Mouse (Mus musculus): Measurements from ENCODE around the gene Arhgef38. TPM values are rescaled to one million over a fixed set of nuclear protein-coding genes. Genes with fewer than 3 reads are reported as not detected.

Gene Arhgef38
- total and polyA plus RNA-seq, 2 experiments from 2014 or later = 0.06 to 0.22 TPM

DNA sequence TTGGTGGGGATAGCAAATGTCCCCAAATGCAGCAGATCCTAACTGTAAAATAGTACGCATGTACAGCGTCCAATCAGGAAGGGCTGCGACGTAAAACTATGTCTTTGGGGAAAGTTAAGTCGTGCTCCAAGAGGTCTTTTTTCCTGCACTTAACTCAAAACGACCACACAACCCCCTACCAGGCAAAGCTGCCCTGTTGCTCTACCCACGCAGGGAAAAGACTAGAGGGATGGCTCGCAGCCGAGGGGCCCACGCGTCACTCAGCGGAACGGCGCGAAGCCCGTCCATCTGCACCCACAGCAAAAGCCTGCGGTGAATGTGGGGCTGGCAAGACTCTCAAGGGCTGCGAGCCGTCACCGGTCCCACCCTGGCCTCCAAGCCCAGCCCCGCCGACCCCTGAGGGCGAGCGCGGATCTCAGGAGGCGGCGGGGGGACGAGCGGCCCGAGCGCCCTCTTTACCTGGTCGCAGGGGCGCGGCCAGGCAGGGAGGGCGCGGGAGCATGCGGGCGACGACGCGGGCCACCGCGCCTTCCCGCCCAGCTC is 143.6 kb downstream of the Arhgef38 start:
- H3K4me1 ChIP-seq (ENCODE audit: insufficient read depth, low read length) = peaks cover 7% of the 10 kb centered on the region; the same call in 1 of the 2 replicates
- ATAC-seq (ENCODE audit: low FRiP score) (peak; percentile 77), DNase-seq (ENCODE audit: low spot score) (peak; percentile 48)
- H3K9ac ChIP-seq (replicated peaks; ENCODE audit: low read length, poor library complexity, severe bottlenecking) = peak overlapping the region; percentile 90
- H3K4me3 ChIP-seq (ENCODE audit: low read depth, low read length) = peak overlapping the region; percentile 99
- no peak for TF ChIP-seq CTCF (IDR thresholded peaks at IDR 0.05)
- no peaks in the 10 kb centered on the region for H3K27me3 ChIP-seq (ENCODE audit: insufficient read depth, low read length)
- no peaks in the 10 kb centered on the region for H3K9me3 ChIP-seq (ENCODE audit: low read length)
- H3K4me2 ChIP-seq (ENCODE audit: low read depth, low read length, poor library complexity, severe bottlenecking) = peak overlapping the region; percentile 79
- H3K36me3 ChIP-seq (ENCODE audit: insufficient read depth, low read length) = no peaks in the 10 kb centered on the region
- WGBS = under 1% methylated on average over 42 of the region's 44 CpGs
- peak overlapping the region; percentile 94 for H3K27ac ChIP-seq (ENCODE audit: low read depth, low read length)

DNA sequence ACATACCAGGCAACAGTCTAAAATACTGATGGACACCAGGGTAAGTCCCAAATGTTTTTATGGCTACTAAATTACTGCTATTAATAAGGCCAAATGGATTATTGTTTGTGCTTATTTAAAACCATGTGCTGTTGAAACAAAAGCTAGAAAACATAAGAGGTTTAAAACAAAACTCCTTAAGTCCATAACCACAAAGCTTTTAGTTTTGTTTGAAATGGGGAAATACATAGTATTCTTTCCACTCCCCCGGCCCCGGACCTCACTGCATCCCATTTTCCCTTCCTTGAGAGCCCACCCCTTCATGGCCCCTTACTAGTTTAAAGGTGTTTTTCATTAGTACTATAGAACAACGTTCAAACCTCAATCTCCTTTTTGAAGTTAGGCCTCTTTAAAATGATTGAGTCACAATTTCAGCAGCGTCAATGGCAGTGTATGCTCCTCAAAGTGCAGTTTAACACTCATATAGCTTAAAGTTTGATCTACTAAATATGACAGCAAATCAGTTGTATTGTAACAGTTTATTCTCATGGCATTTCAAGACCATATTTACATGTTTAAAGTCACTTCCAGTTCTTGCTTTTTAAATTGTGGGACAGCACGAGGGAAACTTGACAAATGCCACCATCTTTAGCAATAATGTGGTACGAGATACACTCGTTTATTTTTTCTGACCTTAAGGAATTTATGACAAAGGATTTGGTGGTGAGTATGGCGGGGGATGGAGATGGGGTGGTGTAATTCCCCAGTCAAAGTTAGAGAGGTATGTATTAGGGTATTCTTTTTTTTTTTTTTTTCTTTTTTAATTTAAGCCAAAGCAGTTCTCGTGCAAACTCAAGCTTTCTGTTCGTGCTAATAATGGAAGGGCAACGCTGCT is 144.3 kb downstream of the Arhgef38 start:
- Histone ChIP-seq H3K27ac (ENCODE audit: low read depth, low read length) (peak overlapping the region; percentile 94; the same call in 1 of the 2 replicates), H3K4me3 (ENCODE audit: low read depth, low read length) (peak overlapping the region; percentile 99), H3K27me3 (ENCODE audit: insufficient read depth, low read length) (no peaks in the 10 kb centered on the region), H3K4me2 (ENCODE audit: low read depth, low read length, poor library complexity, severe bottlenecking) (peak overlapping the region; percentile 79), H3K4me1 (ENCODE audit: insufficient read depth, low read length) (peaks cover 7% of the 10 kb centered on the region; the same call in 1 of the 2 replicates), H3K36me3 (ENCODE audit: insufficient read depth, low read length) (no peaks in the 10 kb centered on the region), H3K9ac (replicated peaks; ENCODE audit: low read length, poor library complexity, severe bottlenecking) (peak overlapping the region; percentile 90), H3K9me3 (ENCODE audit: low read length) (no peaks in the 10 kb centered on the region)
- no peak for DNase-seq (ENCODE audit: low spot score)
- 7% methylated on average over 11 of the region's 11 CpGs for WGBS
- no peak for TF ChIP-seq CTCF (IDR thresholded peaks at IDR 0.05)
- no peak for ATAC-seq (ENCODE audit: low FRiP score)

DNA sequence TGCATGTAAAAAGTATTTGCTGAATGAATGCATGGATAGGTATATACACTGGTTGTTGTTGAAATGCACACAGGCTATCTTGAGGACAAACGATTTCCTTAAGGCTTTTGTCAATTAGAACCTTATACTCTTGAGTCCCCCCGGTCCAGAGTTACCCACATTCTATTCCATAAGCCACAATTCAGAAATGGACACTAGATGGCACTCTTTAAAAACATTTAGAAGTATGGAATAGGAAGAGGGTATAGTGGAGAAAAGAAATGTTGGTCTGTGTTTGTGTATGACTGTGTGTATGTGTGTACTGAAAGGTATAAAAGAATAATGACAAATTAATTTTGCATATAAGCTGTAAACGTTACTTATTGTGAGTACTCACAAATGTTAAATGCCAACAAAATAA is 148.9 kb downstream of the Arhgef38 start:
- Histone ChIP-seq H3K4me2 (ENCODE audit: low read depth, low read length, poor library complexity, severe bottlenecking) (no peak overlapping the region), H3K27ac (ENCODE audit: low read depth, low read length) (no peak overlapping the region), H3K4me1 (ENCODE audit: insufficient read depth, low read length) (peaks cover 4% of the 10 kb centered on the region; the same call in 1 of the 2 replicates), H3K9ac (replicated peaks; ENCODE audit: low read length, poor library complexity, severe bottlenecking) (no peak overlapping the region), H3K9me3 (ENCODE audit: low read length) (no peaks in the 10 kb centered on the region), H3K36me3 (ENCODE audit: insufficient read depth, low read length) (peaks cover 17% of the 10 kb centered on the region), H3K4me3 (ENCODE audit: low read depth, low read length) (no peak overlapping the region), H3K27me3 (ENCODE audit: insufficient read depth, low read length) (no peaks in the 10 kb centered on the region)
- DNase-seq (ENCODE audit: low spot score) (peak; percentile 74), ATAC-seq (ENCODE audit: low FRiP score) (peak; percentile 69)
- 62% methylated on average over 3 of the region's 3 CpGs for WGBS
- TF ChIP-seq CTCF (IDR thresholded peaks at IDR 0.05) = peak; percentile 77

DNA sequence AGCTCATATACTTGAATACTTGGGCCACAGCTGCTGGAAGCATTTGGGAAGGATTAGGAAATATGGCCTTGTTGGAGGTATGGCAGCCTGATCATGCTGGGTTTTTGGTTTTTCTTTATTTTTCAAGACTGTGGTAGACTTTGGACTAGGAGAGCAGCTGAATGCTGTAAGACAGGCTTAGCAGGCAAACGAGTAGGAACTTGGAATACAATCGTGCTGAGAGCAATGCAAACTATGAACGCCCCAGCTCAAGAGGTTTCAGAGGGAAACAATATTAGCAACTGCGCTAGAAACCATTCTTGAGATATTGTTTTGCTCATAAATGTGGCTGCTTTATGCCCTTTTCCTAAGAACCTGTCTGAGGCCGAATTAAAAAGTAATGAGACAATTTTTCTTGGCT is 152.0 kb downstream of the Arhgef38 start:
- H3K4me1 ChIP-seq (ENCODE audit: insufficient read depth, low read length) = no peaks in the 10 kb centered on the region
- no peak overlapping the region for H3K4me3 ChIP-seq (ENCODE audit: low read depth, low read length)
- DNase-seq (ENCODE audit: low spot score) (no peak), ATAC-seq (ENCODE audit: low FRiP score) (no peak)
- H3K27ac ChIP-seq (ENCODE audit: low read depth, low read length) = no peak overlapping the region
- H3K9me3 ChIP-seq (ENCODE audit: low read length) = no peaks in the 10 kb centered on the region
- peaks cover 17% of the 10 kb centered on the region for H3K36me3 ChIP-seq (ENCODE audit: insufficient read depth, low read length)
- 87% methylated on average over 5 of the region's 5 CpGs for WGBS
- no peaks in the 10 kb centered on the region for H3K27me3 ChIP-seq (ENCODE audit: insufficient read depth, low read length)
- H3K4me2 ChIP-seq (ENCODE audit: low read depth, low read length, poor library complexity, severe bottlenecking) = no peak overlapping the region
- TF ChIP-seq CTCF (IDR thresholded peaks at IDR 0.05) = no peak
- no peak overlapping the region for H3K9ac ChIP-seq (replicated peaks; ENCODE audit: low read length, poor library complexity, severe bottlenecking)

DNA sequence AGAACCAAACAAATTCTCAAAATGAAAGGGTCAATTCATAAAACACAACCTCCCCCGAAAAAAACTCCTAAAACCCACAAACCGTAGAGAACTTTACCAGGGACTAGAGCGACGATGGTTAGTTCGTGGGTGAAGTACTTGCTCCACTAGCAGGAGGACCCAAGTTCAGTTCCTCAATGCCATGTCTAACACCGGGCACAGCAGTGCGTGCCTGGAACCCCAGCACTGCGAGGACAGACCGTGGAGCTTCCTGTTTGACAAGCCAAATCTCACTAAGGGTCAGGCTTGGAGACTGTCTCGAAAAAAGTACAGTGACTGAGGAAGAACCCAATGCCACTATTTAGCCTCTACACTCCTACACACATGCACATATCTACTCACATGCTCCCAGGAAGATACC is 159.2 kb downstream of the Arhgef38 start:
- DNase-seq (ENCODE audit: low spot score) (no peak), ATAC-seq (ENCODE audit: low FRiP score) (no peak)
- H3K9me3 ChIP-seq (ENCODE audit: low read length) = no peaks in the 10 kb centered on the region
- H3K4me3 ChIP-seq (ENCODE audit: low read depth, low read length) = no peak overlapping the region
- TF ChIP-seq CTCF (IDR thresholded peaks at IDR 0.05) = no peak
- H3K4me2 ChIP-seq (ENCODE audit: low read depth, low read length, poor library complexity, severe bottlenecking) = no peak overlapping the region
- H3K27me3 ChIP-seq (ENCODE audit: insufficient read depth, low read length) = no peaks in the 10 kb centered on the region
- H3K4me1 ChIP-seq (ENCODE audit: insufficient read depth, low read length) = no peaks in the 10 kb centered on the region
- H3K9ac ChIP-seq (replicated peaks; ENCODE audit: low read length, poor library complexity, severe bottlenecking) = no peak overlapping the region
- no peak overlapping the region for H3K27ac ChIP-seq (ENCODE audit: low read depth, low read length)
- 0 out of 2 replicates have a peak, but pooled peaks cover 2% of the 10 kb centered on the region for H3K36me3 ChIP-seq (ENCODE audit: insufficient read depth, low read length)
- 94% methylated on average over 10 of the region's 10 CpGs for WGBS

Other genes starting within 250 kb of the Arhgef38 start
- 9.0 and 15.4 TPM in 2 replicates for gene Ints12, start 143.1 kb downstream of the Arhgef38 start, total RNA-seq (2014; rRNA removed)
- gene Ints12, start 143.1 kb downstream of the Arhgef38 start, polyA plus RNA-seq (2015; fragmentation: Nextera tagmentation; extraction: Ambion mirVana) = 11.3 and 12.0 TPM in 2 replicates
- gene Gstcd, start 142.9 kb downstream of the Arhgef38 start, total RNA-seq (2014; rRNA removed) = 10.8 and 15.3 TPM in 2 replicates
- 1.5 and 2.6 TPM in 2 replicates for gene Gstcd, start 142.9 kb downstream of the Arhgef38 start, polyA plus RNA-seq (2015; fragmentation: Nextera tagmentation; extraction: Ambion mirVana)
- 33.1 and 55.0 TPM in 2 replicates for gene Ppa2, start 75.2 kb upstream of the Arhgef38 start, total RNA-seq (2014; rRNA removed)
- gene Ppa2, start 75.2 kb upstream of the Arhgef38 start, polyA plus RNA-seq (2015; fragmentation: Nextera tagmentation; extraction: Ambion mirVana) = 99.4 and 100 TPM in 2 replicates